Comparison of ENCODE assay signal across 8 mouse cellular contexts in genomic region chrX:59566826-59567694, GRCm38 (mm10). TPM values are rescaled to one million over a fixed set of nuclear protein-coding genes. Genes with fewer than 3 reads are reported as not detected.
DNase-seq lines count a peak whose midpoint lies in the region; ATAC-seq and TF ChIP-seq lines count a peak whose summit lies in the region.

No protein-coding gene starts in this region.

- H3K4me1 ChIP-seq in ES-E14 (ENCODE audit: control insufficient read depth in 2 of 2, insufficient read depth in 2 of 2, low read length in 2 of 2, poor library complexity in 1 of 2): no peaks in the 10 kb centered on the region
- H3K4me1 ChIP-seq in heart, embryonic 10.5 days: no peaks in the 10 kb centered on the region
- no peaks in the 10 kb centered on the region for H3K4me1 ChIP-seq in kidney, postnatal 0 days (replicated peaks; ENCODE audit: insufficient read depth, low read length)
- H3K4me1 ChIP-seq in liver, postnatal 0 days (ENCODE audit: insufficient read depth): no peaks in the 10 kb centered on the region

- in situ Hi-C loops in ES-E14 (cut with MboI; ENCODE audit: low sequenced_read_pairs in 2 of 2, unreplicated experiment in 2 of 2): no loop called here

- peak overlapping the region; percentile 44 to 60 for H3K4me3 ChIP-seq in ES-E14 (ENCODE audit: insufficient read depth in 1 of 2, low read depth in 1 of 2, low read length in 2 of 2, poor library complexity in 1 of 2, severe bottlenecking in 1 of 2)
- H3K4me3 ChIP-seq in heart, embryonic 10.5 days: peak overlapping the region; percentile 63
- H3K4me3 ChIP-seq in kidney, postnatal 0 days (replicated peaks; ENCODE audit: low read depth, low read length): peak overlapping the region; percentile 44
- peak overlapping the region; percentile 44 for H3K4me3 ChIP-seq in liver, postnatal 0 days (ENCODE audit: low read depth, low read length)

- H3K27me3 ChIP-seq in heart, embryonic 10.5 days (ENCODE audit: insufficient read depth, poor library complexity, severe bottlenecking): peaks cover 34% of the 10 kb centered on the region
- H3K27me3 ChIP-seq in kidney, postnatal 0 days (ENCODE audit: insufficient read depth, low read length): no peaks in the 10 kb centered on the region
- H3K27me3 ChIP-seq in liver, postnatal 0 days (ENCODE audit: insufficient read depth, low read length): peaks cover 25% of the 10 kb centered on the region

- no peak for ATAC-seq in kidney, postnatal 0 days (replicated peaks; ENCODE audit: low FRiP score, low read depth)
- no peak for ATAC-seq in liver, postnatal 0 days

- TF ChIP-seq CTCF in kidney, postnatal 0 days (IDR thresholded peaks at IDR 0.05; ENCODE audit: low read depth): no peak
- no peak for TF ChIP-seq CTCF in liver, postnatal 0 days (IDR thresholded peaks at IDR 0.05; ENCODE audit: low read depth)

- H3K9me3 ChIP-seq in ES-E14 (ENCODE audit: control insufficient read depth, insufficient read depth, low read depth, low read length): no peaks in the 10 kb centered on the region
- no peaks in the 10 kb centered on the region for H3K9me3 ChIP-seq in heart, embryonic 10.5 days
- H3K9me3 ChIP-seq in kidney, postnatal 0 days (replicated peaks; ENCODE audit: low read length): no peaks in the 10 kb centered on the region
- no peaks in the 10 kb centered on the region for H3K9me3 ChIP-seq in liver, postnatal 0 days (ENCODE audit: low read length)

- no peaks in the 10 kb centered on the region for H3K36me3 ChIP-seq in ES-E14 (ENCODE audit: control insufficient read depth, insufficient read depth, low read length, poor library complexity, severe bottlenecking)
- no peaks in the 10 kb centered on the region for H3K36me3 ChIP-seq in heart, embryonic 10.5 days
- no peaks in the 10 kb centered on the region for H3K36me3 ChIP-seq in kidney, postnatal 0 days (ENCODE audit: insufficient read depth, low read length)
- H3K36me3 ChIP-seq in liver, postnatal 0 days (replicated peaks; ENCODE audit: insufficient read depth, low read length): no peaks in the 10 kb centered on the region

- 11% methylated on average over 50 of the region's 75 CpGs for WGBS in heart, embryonic 10.5 days
- WGBS in kidney, postnatal 0 days: 30% methylated on average over 72 of the region's 75 CpGs
- 24% methylated on average over 51 of the region's 75 CpGs for WGBS in liver, postnatal 0 days (ENCODE audit: insufficient replicate concordance)

- DNase-seq in 3134 (ENCODE audit: extremely low read depth, insufficient read length, low spot score) (peak; percentile 4), ES-E14 (ENCODE audit: low read depth, low spot score) (no peak)
- peak; percentile 36 to 38 for DNase-seq in cerebellum, postnatal 36 days
- no peak for DNase-seq in heart, embryonic 10.5 days (ENCODE audit: low spot score)
- peak; percentile 33 for DNase-seq in kidney, postnatal 0 days (ENCODE audit: low spot score)
- peak; percentile 19 for DNase-seq in liver, postnatal 0 days
- peak; percentile 4 for DNase-seq in ovary, postnatal 14 days (ENCODE audit: low spot score)
- DNase-seq in yolk sac, embryonic 10.5 days (ENCODE audit: low spot score): peak; percentile 6

- peak overlapping the region; percentile 14 for H3K9ac ChIP-seq in ES-E14 (ENCODE audit: insufficient read depth, low read depth, low read length, poor library complexity, severe bottlenecking)
- H3K9ac ChIP-seq in kidney, postnatal 0 days (ENCODE audit: low read depth, low read length): 0 out of 2 replicates have a peak overlapping the region, but pooled peaks have one; percentile 31
- H3K9ac ChIP-seq in liver, postnatal 0 days (replicated peaks): no peak overlapping the region

- TF ChIP-seq EP300 in liver, postnatal 0 days (IDR thresholded peaks at IDR 0.05; ENCODE audit: low read depth): no peak

- peak overlapping the region; percentile 75 for H3K4me2 ChIP-seq in kidney, postnatal 0 days (ENCODE audit: low read length)
- peak overlapping the region; percentile 69 for H3K4me2 ChIP-seq in liver, postnatal 0 days (ENCODE audit: low read depth, low read length)

- H3K27ac ChIP-seq in ES-E14 (ENCODE audit: insufficient read depth, low read depth, low read length, poor library complexity, severe bottlenecking): no peak overlapping the region
- H3K27ac ChIP-seq in heart, embryonic 10.5 days: peak overlapping the region; percentile 85
- H3K27ac ChIP-seq in kidney, postnatal 0 days: no peak overlapping the region
- H3K27ac ChIP-seq in liver, postnatal 0 days (ENCODE audit: low read depth): no peak overlapping the region

TF ChIP-seq in ES-E14, 5 proteins besides CTCF, POLR2A, EP300 and RAD21:
- no peak for TF ChIP-seq CHD2 (IDR thresholded peaks at IDR 0.05; ENCODE audit: low read depth, low read length)
- TF ChIP-seq MAFK (IDR thresholded peaks at IDR 0.05; ENCODE audit: insufficient read depth, low read depth, low read length): no peak
- no peak for TF ChIP-seq ZC3H11A (IDR thresholded peaks at IDR 0.05; ENCODE audit: borderline replicate concordance, low read depth, low read length)
- no peak for TF ChIP-seq HCFC1 (IDR thresholded peaks at IDR 0.05; ENCODE audit: borderline replicate concordance, insufficient read depth, low read length)
- no peak for TF ChIP-seq ZNF384 (IDR thresholded peaks at IDR 0.05; ENCODE audit: low read depth, low read length)

RNA-seq across cellular contexts. Expression of gene Fgf13, which starts 0.8 kb away (rescaled TPM):
- total RNA-seq in ES-E14 (2012; rRNA removed): 1.3 and 1.5 TPM in 2 replicates
- 25.8 and 48.0 TPM in 2 replicates for polyA plus RNA-seq in heart, embryonic 10.5 days (2016; fragmentation: Nextera tagmentation; extraction: Ambion mirVana)
- 1.9 and 2.1 TPM in 2 replicates for polyA plus RNA-seq in kidney, postnatal 0 days (2015; fragmentation: Nextera tagmentation; extraction: Ambion mirVana)
- polyA plus RNA-seq in liver, postnatal 0 days (2015; fragmentation: Nextera tagmentation; extraction: Ambion mirVana): 0.50 and 0.62 TPM in 2 replicates

Comparison
In these comparisons a context has a peak if more than half of its experiments do, and no peak if none do; other contexts are left out.
1. DNase-seq: peak in 3134 (single experiment), cerebellum, postnatal 36 days (2 of 2), kidney, postnatal 0 days (single experiment), liver, postnatal 0 days (single experiment), ovary, postnatal 14 days (single experiment) and yolk sac, embryonic 10.5 days (single experiment); none in ES-E14 (single experiment) and heart, embryonic 10.5 days (single experiment).
2. Peak in every context shown above with its lines, with median percentiles within 50 percentile points of each other: H3K4me3 ChIP-seq.